Mouse (Mus musculus) naive thymus-derived CD4-positive, alpha-beta T cell, adult 2 months (primary cell): ENCODE measurements around the gene Slc38a1.

Source experiments
- DNase-seq: peaks from one replicate; pipeline ENCODE4 v3.0.0-alpha.2; 2011; ENCODE audit warnings: low read depth

The Slc38a1 gene

DNA sequence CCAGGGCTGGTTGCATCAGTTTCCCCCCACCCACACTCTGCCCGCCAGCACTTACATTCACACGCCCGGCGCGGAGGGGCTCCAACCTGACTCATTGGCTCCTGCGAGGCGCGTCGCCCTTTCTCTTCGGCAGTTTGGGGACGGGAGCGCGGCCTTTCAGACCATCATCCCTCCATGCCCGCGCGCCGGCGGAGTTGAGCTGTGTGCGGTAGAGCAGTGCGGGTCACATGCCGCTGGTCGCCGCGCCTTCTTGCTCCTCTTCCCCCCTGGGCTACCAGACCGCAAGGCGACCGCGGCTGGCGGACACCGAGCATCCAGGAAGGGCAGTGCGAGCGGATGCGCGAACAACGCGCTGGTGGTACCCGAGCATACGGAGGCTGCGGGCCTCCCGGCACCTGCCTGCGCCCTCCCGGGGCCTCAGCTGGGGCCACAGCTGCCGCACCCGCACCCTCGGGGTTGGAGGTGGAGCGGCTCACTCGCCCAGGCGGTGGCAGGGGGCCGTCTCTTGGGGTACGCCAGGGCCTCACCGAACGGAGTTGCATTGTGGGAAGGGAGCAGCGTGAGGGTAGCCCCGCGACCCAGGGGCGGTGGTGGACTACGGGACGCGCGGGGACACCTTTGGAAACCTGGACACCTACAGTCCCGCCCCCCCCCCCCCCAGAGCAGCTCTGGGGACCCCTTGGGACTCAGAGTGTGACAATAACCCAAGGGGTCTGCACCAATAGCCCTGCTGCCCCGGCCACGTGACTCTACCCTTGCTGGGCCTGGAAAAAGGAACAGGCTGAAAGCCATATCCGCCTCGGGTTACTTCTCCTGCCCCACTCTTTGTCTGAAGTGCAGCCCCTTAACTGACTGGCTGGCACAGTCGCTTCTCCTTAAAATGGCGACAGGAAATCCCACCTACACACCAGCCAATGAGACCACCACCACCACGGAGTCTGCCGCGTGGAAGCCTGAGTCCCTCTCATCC is at the start of gene Slc38a1:
Gene Slc38a1, minus strand, starts transcription at position 478 of the 970 bp plus-strand sequence.
- DNase-seq: peak; percentile 81

DNA sequence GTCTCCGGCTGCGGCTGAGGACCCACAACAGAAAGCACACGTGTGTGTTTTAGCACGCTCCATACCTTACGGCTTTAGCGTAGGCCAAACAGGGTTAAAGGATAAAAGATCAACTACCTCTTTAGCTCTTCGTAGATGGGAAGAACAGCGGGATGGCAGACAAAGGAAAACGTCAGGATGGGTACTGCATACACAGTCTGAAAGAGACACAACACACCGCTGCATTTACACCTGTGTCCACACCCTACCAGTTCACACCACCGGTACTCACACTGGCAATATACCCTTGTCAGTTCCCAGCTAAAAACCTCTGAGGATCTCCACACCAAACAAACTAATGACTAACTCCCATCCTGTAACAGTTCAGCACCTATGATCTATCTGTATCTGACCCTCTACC is 49.7 kb upstream of the Slc38a1 start:
- no peak for DNase-seq

DNA sequence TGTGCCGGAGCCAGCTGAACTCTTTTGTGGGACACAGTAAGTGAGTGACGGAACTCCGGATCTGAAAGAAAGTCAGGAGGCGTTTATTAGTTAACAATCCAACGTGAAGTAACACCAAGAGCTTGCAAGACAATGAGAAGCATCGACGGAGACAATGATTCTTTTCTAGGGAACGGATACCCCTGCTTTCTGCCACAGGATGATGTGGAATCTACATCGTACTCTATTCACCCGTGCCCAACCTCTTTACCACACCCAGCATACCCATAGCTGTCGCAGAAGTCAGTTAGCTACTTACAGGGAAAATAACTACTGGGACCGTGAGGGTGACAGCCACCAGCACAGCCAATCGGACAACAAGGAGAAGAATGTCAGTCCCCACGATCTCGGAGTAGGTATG is 48.7 kb upstream of the Slc38a1 start:
- no peak for DNase-seq

DNA sequence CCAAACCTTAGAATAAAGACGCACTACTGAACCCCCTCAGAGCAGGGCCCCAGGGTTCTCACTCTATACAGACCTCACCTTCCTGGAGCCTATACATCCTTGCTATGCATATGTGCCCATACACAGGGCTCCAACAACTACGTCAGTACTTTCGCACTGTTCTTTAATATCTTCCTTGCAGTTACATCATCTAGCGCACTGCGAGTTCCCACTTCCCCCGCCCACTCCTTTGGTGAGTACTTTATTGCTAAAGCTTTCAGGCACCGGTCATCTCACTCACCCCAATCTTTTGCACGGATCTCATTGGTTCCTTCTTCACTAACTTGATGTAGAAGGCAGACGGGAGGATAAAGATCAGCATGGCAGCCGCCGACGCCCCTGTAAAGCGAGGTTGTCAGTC is 48.1 kb upstream of the Slc38a1 start:
- no peak for DNase-seq

DNA sequence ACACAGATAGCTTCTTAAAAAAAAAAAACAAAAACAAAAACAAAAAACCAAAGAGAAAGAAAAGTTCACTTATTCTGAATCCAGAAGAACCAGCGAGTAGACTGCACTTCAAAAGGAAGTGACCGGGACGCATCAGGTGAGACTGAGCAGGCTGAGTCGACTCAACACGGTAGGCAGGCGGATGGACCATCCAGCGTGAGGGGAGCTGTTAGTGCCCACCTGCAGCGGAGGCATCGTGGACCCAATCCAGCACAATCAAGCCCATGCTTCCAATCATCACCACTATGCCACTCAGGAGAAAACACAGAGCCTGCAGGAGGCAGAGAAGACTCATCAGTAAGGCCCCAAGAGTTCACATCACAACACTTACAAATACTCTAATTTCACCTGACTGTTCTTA is 47.2 kb upstream of the Slc38a1 start:
- DNase-seq: peak; percentile 19

DNA sequence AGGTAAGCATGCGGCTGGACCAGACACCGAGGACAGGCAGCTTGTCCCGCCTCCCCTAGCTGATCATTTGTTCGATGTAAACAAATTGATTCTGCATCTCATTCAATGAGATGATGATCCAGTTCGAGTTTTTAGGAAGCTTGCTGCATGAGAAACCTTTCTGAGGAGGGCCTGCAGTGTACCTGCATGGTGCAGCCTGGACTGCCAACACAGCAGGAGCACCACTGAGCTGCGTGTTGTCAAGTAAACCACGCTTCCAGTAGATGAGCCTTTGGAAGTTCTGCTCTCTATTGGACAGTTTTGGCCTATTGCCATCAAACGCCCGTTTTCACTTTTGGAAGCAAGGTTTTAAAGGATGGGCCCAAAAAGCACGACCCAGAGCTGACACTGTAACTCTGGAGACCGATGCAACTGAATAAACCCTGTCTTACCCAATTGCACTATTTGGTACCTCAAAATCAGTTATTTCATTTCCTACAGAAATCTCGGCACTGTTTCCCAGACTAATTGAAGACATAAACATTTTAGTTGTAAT is 46.1 kb upstream of the Slc38a1 start:
- no peak for DNase-seq

DNA sequence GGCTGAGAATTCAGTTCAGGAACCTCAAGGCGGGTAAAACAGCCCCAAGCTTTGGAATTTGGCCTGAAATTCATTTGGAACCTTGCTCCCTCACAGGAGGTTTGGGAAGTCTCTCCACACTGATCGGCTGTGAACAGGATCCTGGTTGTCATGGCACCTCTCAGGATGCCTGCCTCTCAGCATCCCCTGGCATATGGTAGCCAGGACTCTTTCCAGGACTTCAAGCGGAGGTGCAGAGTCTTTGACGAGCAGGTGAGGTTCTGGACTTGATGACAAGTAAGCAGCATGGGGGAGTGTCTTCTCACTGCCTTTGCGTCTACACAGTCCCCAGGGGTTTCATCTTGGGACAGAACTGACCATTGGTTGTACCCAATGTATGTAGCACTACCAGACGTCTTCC is 45.3 kb upstream of the Slc38a1 start:
- no peak for DNase-seq

DNA sequence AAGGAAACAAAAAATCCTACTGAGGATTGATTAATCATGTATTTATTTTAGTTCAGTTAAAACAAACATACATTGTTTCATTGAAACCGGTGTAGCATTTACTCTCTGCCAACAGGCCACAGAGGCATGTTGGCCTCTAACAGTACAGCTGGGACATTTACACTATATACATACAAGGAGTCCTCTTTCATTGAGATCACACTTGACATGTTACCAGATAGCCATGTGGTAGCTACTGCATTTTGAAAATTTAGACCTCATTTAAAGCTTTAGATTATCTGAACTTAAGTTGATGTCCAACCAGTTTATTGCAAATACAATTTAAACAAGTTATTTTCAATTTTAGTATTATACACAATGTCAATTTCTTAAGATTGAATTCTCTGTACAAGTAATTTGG is 44.7 kb upstream of the Slc38a1 start:
- DNase-seq: no peak

DNA sequence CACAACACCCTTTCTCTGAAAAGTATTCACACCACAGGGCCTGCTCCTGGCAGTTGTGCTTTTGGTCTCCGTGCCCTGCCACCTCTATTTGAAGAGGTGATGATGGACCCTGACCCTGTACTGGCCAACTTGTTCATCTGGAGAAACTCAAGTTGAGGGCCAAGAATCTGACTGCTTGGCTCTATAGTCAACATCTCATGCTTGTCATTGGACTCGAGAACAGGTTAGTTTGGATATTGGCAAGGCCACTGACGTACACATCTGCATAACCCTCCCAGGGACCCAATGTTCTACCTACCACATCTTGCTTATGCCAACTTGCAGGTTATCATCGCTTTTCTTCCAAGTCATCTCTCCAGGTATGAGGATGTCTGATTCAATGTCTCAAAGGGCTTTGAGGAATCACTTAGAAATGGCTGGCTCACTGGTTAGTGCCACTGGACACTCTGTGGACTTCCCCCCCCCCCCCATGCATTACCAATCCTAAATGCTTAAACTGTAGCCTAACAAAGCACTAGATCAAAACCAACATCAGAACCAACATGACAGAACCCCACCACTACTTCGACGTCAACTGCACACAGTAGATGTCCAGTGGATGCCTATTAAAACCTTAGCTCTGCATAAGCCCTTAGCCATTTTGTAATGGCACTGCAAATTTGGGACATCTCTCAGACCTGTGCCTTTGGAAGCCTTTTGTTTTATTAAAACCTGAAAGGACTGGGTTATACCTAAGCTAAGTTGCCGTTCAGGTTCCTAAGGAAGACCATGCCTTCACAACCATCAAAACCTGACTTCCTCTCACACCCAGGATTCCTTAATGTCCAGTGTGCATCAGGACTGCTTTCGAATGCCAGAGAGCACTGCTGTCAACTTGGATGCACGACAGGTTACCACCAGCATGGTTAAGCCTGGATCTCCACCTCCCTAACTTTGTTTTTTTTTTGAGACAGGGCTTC is 43.8 kb upstream of the Slc38a1 start:
- peak; percentile 15 for DNase-seq

DNA sequence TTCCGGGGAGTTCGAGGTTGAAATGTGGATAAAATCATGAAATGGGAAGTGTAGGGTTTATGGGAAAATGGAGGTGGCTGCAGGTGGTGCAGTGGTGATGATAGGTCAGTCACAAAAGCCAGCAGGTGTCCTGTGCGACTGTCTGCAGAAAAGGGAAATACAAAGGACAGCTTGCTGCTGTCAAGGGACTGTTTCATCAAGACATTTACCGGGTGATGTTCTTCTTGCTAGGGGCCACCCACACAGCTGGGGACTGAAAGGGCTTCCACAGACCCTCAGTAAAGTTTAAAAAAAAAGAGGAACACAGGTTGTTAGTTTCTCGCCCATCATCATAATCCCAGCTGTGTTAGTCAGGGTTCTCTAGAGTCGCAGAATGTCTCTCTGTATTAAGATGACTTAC is 42.6 kb upstream of the Slc38a1 start:
- DNase-seq: peak; percentile 18

DNA sequence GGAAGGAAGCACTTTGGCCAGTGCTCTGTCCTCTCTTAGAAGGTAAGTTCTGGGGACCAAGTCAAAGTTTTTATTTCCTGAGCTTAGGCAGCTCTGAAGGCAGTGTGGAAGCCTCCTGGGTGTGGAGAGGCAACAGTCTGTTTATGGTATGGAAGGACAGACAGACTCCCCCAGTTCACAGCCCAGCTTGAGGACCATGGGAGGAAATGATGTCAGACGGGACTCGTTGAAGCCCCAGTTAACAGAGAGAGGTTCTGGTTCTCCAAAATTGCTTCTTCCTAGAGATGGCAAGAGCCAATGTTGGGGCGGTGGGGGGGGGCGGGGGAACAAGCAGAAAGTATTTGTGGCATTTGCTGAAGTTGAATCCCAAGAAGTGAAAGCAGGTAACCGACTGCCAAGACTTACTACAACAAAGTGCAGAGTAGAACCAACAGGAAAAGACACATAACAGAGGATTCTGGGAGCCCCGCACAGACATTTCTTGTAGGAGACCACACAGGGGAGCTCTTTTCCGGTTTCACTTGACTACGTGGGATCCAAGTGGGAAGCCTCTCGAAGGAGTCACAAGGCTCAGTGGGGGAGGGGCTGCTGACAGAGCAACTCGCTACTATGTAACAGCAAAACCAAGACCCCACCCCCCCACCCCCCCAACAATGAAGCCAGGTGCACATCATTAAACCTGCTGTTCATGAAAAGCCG is 41.6 kb upstream of the Slc38a1 start:
- peak; percentile 63 for DNase-seq

DNA sequence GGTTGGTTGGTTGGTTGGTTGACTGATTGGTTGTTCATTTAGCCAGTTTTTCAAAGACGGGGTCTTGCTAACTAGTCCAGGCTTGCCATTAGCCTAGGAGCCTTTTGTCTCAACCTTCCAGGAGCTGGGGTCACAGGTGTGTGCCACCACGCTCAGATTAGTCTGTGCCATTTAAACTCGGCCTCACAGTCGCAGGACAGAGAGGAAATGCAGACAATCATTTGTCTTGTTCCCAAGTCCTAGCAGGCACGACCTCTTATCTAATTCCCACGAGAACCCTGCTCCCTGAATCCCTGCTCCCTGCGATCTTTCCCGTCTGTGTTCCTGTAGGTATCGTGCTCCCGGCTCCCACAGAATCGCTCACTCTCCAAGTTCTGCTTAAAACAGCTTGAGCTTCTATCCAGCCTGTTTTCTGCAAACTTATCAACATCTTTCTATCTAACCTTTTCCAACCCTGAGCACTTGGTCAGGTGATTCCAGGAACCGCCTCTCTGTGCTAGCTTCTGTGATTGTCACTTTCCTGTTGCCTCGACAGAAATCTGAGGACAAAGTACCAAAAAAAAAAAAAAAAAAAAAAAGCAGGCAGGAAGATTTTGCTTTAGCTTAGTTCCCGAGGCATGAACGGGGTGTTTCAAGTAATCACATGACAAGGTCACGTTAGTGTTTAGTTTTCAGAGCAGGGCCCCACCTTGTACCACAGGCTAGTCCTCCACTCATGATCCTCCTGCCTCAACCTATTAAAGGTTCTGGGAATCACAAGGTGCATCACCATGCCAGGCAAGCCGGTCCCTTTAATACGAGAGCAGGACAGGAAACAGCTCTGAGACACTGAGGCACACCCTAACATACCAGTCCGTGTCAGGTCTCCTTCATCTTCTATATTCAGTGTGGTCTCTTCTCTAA is 36.4 kb upstream of the Slc38a1 start:
- DNase-seq: no peak

DNA sequence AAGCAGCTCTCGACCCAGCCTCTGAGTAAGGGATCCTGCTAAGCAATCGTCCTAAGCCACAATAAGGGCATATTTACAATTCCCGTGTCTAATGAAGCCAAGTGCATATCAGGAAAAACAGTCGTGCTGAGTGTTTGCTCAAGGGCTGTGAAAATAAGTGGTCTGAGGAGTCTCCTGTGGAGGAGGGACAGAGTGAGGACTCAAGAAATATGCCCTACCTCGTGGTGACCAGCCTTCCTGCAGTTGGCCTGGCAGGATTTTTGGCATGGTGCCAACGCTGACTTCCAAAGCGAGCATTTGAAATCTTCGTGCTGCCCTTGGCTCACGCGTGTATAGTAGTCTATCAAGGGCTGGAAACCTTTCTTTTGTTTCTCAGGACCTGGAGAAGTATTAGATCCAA is 33.8 kb upstream of the Slc38a1 start:
- no peak for DNase-seq

DNA sequence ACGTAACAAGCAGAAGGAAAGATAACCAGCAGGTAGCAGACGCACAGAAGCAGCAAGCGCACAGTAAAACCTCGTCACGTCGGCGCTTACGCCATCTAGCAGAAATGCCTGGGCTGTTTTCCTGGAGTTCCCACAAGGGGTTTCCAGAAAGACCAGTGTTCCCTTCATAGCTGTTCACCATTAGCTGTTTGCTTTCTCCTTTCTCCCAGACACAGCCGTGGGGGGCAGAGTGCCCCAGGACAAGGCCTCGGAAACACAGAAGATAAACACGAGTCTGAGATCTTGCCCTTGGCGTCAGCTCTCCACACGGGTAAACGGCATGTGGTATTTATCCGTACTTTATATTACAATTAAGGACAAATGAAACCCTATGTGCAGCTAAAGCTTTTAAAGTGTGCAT is 33.0 kb upstream of the Slc38a1 start:
- no peak for DNase-seq

DNA sequence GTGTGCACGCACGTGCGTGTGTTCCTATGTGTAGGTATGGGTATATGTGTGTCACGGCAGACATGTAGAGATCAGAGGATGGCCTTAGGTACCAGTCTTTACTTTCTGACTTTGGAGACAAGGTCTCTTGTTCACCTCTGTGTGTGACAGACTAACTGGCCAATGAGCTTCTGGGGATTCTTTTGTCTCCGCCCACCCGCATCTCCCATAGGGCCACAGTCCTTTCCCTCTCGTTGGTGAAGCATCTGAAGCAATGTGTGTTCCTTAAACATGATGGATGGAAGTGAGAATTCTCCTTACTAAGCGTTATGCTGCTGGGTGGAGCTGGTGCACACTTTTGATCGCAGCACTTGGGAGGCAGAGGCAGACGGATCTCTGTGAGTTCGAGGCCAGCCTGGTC is 32.3 kb upstream of the Slc38a1 start:
- DNase-seq: no peak

DNA sequence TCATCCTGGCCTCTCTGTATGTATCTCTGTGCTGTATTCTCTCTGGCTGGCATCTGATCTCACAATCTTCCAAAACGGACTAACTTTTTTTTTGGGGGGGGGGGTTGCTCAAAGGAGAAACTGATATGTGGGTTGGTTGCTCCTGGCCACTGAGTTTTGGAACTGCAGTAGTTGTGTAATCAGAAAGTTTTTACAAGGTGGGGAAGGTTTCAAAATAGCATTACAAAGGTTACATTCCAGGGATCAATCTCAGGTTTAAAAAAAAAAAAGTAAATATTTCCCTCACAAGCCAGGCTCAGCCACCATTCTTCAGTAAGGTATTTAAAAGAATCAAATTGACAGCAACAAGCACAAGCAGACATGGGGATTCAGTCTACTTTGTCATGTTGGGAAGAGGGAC is 31.4 kb upstream of the Slc38a1 start:
- DNase-seq: no peak

DNA sequence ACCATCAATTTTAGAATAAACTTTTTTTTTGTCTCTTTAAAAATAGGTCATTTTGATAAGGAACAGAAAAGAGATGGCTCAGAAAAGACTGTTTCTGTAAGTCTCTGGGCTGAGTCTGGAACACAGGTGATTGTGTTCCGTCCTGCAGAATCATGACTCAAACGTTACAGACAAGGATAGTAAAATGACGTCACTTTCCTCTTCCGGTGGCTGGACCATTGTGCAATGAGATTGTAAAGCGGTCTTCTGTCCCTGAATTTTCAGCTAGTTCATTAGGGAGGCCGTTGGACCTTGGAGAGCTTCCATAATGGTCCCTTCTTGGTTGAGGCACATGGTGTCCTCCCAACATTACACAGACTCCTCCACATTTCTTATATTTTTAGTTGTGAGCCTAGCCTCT is 27.0 kb upstream of the Slc38a1 start:
- no peak for DNase-seq

DNA sequence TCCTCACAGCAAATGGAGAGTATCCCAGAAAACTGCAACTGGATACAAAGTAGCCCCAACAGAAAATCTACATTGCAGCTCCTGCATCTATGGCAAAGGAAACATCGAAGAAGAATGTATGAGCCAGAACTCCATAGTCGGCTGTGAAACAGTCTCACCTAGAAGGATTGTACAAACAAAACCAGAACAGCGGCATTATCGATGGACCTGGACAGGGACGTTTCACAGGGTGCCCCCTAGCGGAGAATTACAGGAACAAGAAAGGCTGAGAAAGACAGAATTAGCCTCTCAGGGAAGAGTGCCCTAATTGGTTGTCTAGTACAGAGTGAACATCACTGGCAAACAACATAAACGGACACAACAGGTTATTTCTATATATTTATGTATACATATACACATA is 23.9 kb upstream of the Slc38a1 start:
- DNase-seq: peak; percentile 88

DNA sequence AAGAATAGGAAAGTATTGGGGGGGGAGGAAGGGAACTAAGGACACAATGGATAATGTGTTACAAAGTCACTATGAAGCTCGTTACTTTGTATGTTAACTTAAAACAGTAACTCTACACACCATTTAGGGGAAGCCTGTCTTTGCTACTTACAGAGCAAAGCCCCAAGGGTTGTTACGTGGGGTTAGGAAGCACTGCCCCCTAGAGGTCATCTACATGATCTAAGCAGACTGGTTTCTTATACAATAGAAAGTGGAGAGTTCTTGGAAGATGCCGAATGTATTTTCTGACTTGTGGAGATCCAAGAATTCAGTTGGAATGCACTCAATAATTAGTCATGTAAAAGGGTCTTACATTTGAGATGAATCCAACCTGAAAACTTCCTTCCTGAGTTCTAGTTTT is 23.2 kb upstream of the Slc38a1 start:
- DNase-seq: peak; percentile 95

DNA sequence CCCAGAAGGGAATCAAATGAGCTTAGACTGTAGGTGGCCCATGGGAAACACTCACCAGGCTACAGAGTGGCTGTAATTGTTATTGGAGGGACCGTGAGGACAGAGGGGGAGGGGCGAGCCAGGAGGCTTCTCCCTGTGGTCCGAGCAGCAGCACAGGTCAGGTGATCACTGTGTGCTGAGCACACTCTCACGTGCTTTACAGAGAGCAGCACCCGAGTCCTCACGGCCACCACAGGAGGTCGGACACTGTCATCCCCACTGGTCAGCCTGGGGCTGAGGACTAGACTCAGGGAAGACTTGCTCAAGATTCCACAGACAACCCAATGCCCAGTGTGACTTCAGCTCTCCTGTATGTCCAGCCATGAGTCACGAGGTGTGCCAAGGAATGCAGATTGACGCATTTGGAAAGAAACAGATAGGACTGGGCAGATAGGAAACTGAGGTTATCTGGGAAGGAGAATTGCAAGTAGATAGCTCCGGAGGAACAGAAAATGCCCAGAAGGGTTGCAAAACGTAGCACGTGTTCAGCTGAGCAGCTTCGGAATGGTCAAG is 18.0 kb upstream of the Slc38a1 start:
- DNase-seq: no peak

DNA sequence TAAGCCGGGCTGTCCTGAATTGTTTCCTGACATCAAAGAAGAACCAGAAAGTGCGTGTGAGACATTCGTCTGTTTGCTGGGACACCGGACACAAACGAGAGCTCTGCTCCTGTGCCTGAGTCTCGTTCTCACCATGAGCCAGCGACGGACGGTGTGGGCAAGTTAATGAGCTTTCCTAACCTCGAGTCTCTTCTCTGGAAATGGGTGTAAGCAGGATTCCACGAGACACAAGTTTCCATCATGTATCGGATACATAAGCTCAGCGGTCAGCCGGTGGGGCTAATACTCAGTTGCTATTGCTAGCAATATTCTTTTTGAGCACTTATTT is 15.5 kb upstream of the Slc38a1 start:
- DNase-seq: no peak
